Mouse (Mus musculus): ENCODE data around the gene Usp33. TPM values are rescaled to one million over a fixed set of nuclear protein-coding genes. Genes with fewer than 3 reads are reported as not detected.

The Usp33 gene
- total RNA-seq, 2 experiments from 2014 or later = 129 to 136 TPM

GRCm38 (mm10) chr3:152405978-152406640 lies 59.8 kb downstream of the Usp33 start:
- DNase-seq (ENCODE audit: extremely low spot score in 1 of 2, low spot score in 2 of 2) = no peak
- no peak overlapping the region for H3K27ac ChIP-seq
- intact Hi-C loops (cut with DNase I) = no loop called here
- no peak for TF ChIP-seq CTCF (IDR thresholded peaks at IDR 0.05)
- no peak overlapping the region for H3K4me3 ChIP-seq

- Histone ChIP-seq H3K4me3 (no peak overlapping the region), H3K27ac (no peak overlapping the region; the same call in 1 of the 2 replicates)
- intact Hi-C loops (cut with DNase I) = no loop called here
- DNase-seq (ENCODE audit: extremely low spot score in 1 of 2, low spot score in 2 of 2) = no peak
- TF ChIP-seq CTCF (IDR thresholded peaks at IDR 0.05) = no peak
Observed at GRCm38 (mm10) chr3:152410980-152411551, 64.8 kb downstream of the Usp33 start.

GRCm38 (mm10) chr3:152412362-152412761 lies 66.1 kb downstream of the Usp33 start:
- Histone ChIP-seq H3K27ac (no peak overlapping the region), H3K4me3 (no peak overlapping the region)
- intact Hi-C loops (cut with DNase I) = no loop called here
- DNase-seq (ENCODE audit: extremely low spot score in 1 of 2, low spot score in 2 of 2) = no peak
- no peak for TF ChIP-seq CTCF (IDR thresholded peaks at IDR 0.05)

- Histone ChIP-seq H3K4me3 (no peak overlapping the region), H3K27ac (no peak overlapping the region)
- TF ChIP-seq CTCF (IDR thresholded peaks at IDR 0.05) = no peak
- no peak for DNase-seq (ENCODE audit: extremely low spot score in 1 of 2, low spot score in 2 of 2)
- intact Hi-C loops (cut with DNase I) = no loop called here
Observed at GRCm38 (mm10) chr3:152428925-152429324, 82.6 kb downstream of the Usp33 start.

- intact Hi-C loops (cut with DNase I) = no loop called here
- Histone ChIP-seq H3K4me3 (no peak overlapping the region), H3K27ac (no peak overlapping the region)
- DNase-seq (ENCODE audit: extremely low spot score in 1 of 2, low spot score in 2 of 2) = no peak
- TF ChIP-seq CTCF (IDR thresholded peaks at IDR 0.05) = no peak
Observed at GRCm38 (mm10) chr3:152432677-152433076, 86.4 kb downstream of the Usp33 start.

GRCm38 (mm10) chr3:152435590-152435989 lies 89.3 kb downstream of the Usp33 start:
- DNase-seq (ENCODE audit: extremely low spot score in 1 of 2, low spot score in 2 of 2) = no peak
- no peak overlapping the region for H3K4me3 ChIP-seq
- intact Hi-C loops (cut with DNase I) = no loop called here
- no peak overlapping the region for H3K27ac ChIP-seq
- no peak for TF ChIP-seq CTCF (IDR thresholded peaks at IDR 0.05)

GRCm38 (mm10) chr3:152438068-152438467 lies 91.8 kb downstream of the Usp33 start:
- intact Hi-C loops (cut with DNase I) = no loop called here
- no peak for TF ChIP-seq CTCF (IDR thresholded peaks at IDR 0.05)

GRCm38 (mm10) chr3:152442795-152443194 lies 96.5 kb downstream of the Usp33 start:
- no peak for TF ChIP-seq CTCF (IDR thresholded peaks at IDR 0.05)
- H3K27ac ChIP-seq = no peak overlapping the region
- no peak overlapping the region for H3K4me3 ChIP-seq
- DNase-seq (ENCODE audit: extremely low spot score in 1 of 2, low spot score in 2 of 2) = no peak
- intact Hi-C loops (cut with DNase I) = no loop called here

More at GRCm38 (mm10) chr3:152438068-152438467, 91.8 kb downstream of the Usp33 start:
- no peak for DNase-seq (ENCODE audit: extremely low spot score in 1 of 2, low spot score in 2 of 2)
- Histone ChIP-seq H3K27ac (no peak overlapping the region), H3K4me3 (no peak overlapping the region)

Other genes starting within 250 kb of the Usp33 start
- gene Gipc2, start 180.2 kb upstream of the Usp33 start, total RNA-seq (2021) = 1 to 10 TPM; 2.8 to 3.2 TPM
- gene Dnajb4, start 136.2 kb upstream of the Usp33 start, total RNA-seq (2021) = 10 to 100 TPM; 75.4 to 78.2 TPM
- gene Fubp1, start 136.1 kb upstream of the Usp33 start, total RNA-seq (2021) = 100 to 1,000 TPM; 131 to 132 TPM
- 1 to 10 TPM; 1.4 to 5.0 TPM for gene Nexn, start 80.1 kb upstream of the Usp33 start, total RNA-seq (2021)
- gene Miga1, start 6.1 kb upstream of the Usp33 start, total RNA-seq (2021) = 10 to 100 TPM; 76.2 to 78.3 TPM
- gene Zzz3, start 49.0 kb downstream of the Usp33 start, total RNA-seq (2021) = 10 to 100 TPM; 49.5 to 52.6 TPM